Mouse (Mus musculus) liver, embryonic 13.5 days (tissue): ENCODE measurements around the gene Uggt2. TPM values are rescaled to one million over a fixed set of nuclear protein-coding genes. Genes with fewer than 3 reads are reported as not detected.
A peak's percentile ranks its signal among the peaks of the same experiment; 100 is the strongest.

Source experiments
- ATAC-seq: fragments of 200-750 bp; cut with Nextera tagmentation; 2 replicates; pipeline ENCODE4 v1.8.0; 2017; ENCODE audit warnings: low read depth, mild to moderate bottlenecking, moderate number of reproducible peaks, moderate library complexity
- DNase-seq: peaks from one replicate; pipeline ENCODE4 v3.0.0; 2022
- H3K27ac ChIP-seq: fragments of 300-500 bp; sonication (generic); 2 replicates; pipeline ENCODE4 v1.5.1; 2015; ENCODE audit warnings: moderate library complexity, mild to moderate bottlenecking, inconsistent platforms
- H3K27me3 ChIP-seq: fragments of 300-500 bp; sonication (generic); 2 replicates; pipeline ENCODE4 v1.6.1; 2015; ENCODE audit warnings: mild to moderate bottlenecking, inconsistent platforms
- H3K36me3 ChIP-seq: fragments of 300-500 bp; sonication (generic); 2 replicates; pipeline ENCODE4 v1.6.1; 2015; ENCODE audit warnings: mild to moderate bottlenecking, inconsistent platforms
- H3K4me1 ChIP-seq: fragments of 300-500 bp; sonication (generic); replicated peaks from 2 replicates; pipeline ENCODE4 v1.6.1; 2015; ENCODE audit warnings: inconsistent platforms
- H3K4me2 ChIP-seq: fragments of 300-500 bp; sonication (generic); 2 replicates; pipeline ENCODE4 v1.6.1; 2015; ENCODE audit warnings: inconsistent platforms, mild to moderate bottlenecking, moderate library complexity
- H3K4me3 ChIP-seq: fragments of 300-500 bp; sonication (generic); replicated peaks from 2 replicates; pipeline ENCODE4 v1.5.1; 2015; ENCODE audit warnings: mild to moderate bottlenecking, inconsistent platforms
- H3K9ac ChIP-seq: fragments of 300-500 bp; sonication (generic); 2 replicates; pipeline ENCODE4 v1.6.1; 2015; ENCODE audit warnings: mild to moderate bottlenecking, inconsistent platforms
- H3K9me3 ChIP-seq: fragments of 300-500 bp; sonication (generic); replicated peaks from 2 replicates; pipeline ENCODE4 v1.6.1; 2016; ENCODE audit warnings: inconsistent platforms
- WGBS: fragments of 180-500 bp; shearing (Covaris S2); methylation state at CpG from one replicate; pipeline ENCODE4 v1.1.7; 2015; ENCODE audit not compliant: insufficient replicate concordance; 5-methylcytosine and 5-hydroxymethylcytosine counted together
- polyA plus RNA-seq: library from polyadenylated mRNA; unstranded; fragments of >200 nt; fragmentation: Nextera tagmentation; extraction: Ambion mirVana; gene quantifications from 2 replicates; pipeline ENCODE4 v1.2.1, GENCODE M21; 2015

The Uggt2 gene
- polyA plus RNA-seq, 1 experiment from 2014 or later, result 1.4 TPM

DNA sequence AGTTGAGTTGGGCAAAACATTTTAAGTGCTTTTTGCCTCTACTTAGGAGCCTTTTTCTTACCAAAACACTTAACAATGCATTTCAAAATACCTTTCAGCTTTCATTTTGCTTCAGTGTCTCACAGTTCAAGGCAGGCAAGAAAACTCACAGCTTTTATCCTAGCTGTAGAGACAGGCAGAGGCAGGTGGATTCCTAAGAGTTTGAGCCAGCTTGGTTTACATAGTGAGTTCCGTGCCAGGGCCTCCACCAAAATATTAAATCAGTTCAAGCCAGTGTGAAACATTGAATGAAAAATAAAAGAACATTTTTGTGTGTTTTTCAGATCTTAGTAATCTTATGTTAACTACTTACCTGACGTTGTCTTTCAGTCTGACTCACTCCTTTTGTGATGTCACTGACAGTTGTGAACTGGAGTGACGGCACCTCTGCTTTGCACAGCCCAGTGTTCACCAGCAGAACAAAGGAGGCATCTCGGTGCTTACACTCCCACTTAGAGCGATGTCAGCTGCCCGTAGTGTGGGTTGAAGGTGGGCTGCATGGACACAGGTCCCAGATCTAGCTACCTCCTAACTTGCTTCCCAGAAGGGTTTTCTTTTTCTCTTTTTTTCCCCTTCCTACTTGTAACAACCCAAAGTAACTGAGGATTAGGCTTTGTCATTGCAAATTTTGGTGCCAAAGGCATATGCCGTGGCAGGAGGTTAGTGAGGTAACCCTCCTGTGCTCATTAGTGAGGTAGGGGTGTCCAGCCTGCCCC is 119.5 kb downstream of the Uggt2 start:
- no peaks in the 10 kb centered on the region for H3K9me3 ChIP-seq
- DNase-seq (no peak), ATAC-seq (0 out of 2 replicates have a peak, but pooled peaks have one; percentile 10)
- no peak overlapping the region for H3K4me2 ChIP-seq
- no peak overlapping the region for H3K9ac ChIP-seq
- H3K36me3 ChIP-seq, result peaks cover 49% of the 10 kb centered on the region
- no peak overlapping the region for H3K4me3 ChIP-seq
- H3K27me3 ChIP-seq, result no peaks in the 10 kb centered on the region
- WGBS, result 81% methylated on average over 7 of the region's 7 CpGs
- no peak overlapping the region for H3K27ac ChIP-seq
- H3K4me1 ChIP-seq, result peaks cover 14% of the 10 kb centered on the region

DNA sequence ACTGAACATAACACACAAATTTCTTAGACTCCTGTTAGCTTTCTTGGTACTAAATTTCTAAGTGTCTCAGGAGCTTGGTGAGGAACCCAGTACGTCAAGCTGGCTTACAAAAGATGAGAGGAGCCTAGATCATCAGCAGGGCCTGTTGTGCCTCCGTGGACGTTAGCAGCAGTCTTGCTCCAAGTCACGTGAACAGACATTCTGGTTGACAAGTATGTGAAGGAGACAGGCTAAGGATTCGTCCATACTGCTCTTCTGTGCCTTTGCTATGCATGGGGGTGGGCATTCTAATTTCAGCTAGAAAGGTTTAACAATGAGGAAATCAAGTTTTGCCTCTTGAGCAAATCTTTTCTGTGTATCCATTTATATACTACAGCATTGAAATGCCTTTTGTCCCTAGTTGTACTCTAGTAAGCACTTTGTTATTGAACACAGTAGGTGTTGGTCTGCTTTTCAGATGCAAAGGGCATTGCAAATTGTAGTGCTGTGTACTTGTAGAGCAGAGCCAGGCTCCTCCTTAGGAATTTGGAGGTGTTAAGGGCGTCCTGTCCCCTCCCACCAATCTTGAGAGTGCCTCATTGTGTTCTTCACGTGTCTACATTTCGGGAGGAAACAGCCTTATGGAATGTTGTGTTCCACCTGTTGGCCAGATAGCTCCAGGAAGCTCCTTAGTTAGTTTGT is 122.0 kb downstream of the Uggt2 start:
- Histone ChIP-seq H3K9ac (no peak overlapping the region), H3K27me3 (no peaks in the 10 kb centered on the region), H3K4me3 (no peak overlapping the region), H3K36me3 (peaks cover 66% of the 10 kb centered on the region), H3K9me3 (no peaks in the 10 kb centered on the region), H3K4me2 (no peak overlapping the region), H3K27ac (no peak overlapping the region), H3K4me1 (peaks cover 10% of the 10 kb centered on the region)
- no peak for ATAC-seq
- no peak for DNase-seq
- WGBS, result 77% methylated on average over 8 of the region's 8 CpGs

DNA sequence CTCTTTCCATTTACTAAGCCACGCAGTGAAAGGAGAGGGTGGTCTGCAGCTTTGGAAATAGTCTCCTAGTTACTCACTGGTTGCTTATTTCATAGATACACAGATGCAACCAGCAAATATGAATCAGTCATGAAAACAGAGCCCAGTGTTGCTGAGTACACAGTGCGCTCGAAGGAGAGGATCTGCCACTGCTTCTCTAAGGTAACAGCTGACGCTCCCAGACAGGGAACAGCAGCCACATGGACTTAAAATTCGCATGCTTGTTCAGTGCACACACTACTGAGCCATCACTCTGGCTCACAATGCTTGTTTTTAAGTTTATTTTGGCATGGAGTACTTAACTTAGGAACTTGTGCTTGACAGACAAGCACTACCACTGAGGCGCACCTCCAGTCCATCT is 127.0 kb downstream of the Uggt2 start:
- Histone ChIP-seq H3K4me3 (no peak overlapping the region), H3K27me3 (no peaks in the 10 kb centered on the region), H3K9me3 (no peaks in the 10 kb centered on the region), H3K9ac (no peak overlapping the region), H3K4me2 (no peak overlapping the region), H3K4me1 (no peaks in the 10 kb centered on the region), H3K27ac (no peak overlapping the region), H3K36me3 (peaks cover 83% of the 10 kb centered on the region)
- DNase-seq (no peak), ATAC-seq (no peak)
- WGBS, result 85% methylated on average over 6 of the region's 6 CpGs

DNA sequence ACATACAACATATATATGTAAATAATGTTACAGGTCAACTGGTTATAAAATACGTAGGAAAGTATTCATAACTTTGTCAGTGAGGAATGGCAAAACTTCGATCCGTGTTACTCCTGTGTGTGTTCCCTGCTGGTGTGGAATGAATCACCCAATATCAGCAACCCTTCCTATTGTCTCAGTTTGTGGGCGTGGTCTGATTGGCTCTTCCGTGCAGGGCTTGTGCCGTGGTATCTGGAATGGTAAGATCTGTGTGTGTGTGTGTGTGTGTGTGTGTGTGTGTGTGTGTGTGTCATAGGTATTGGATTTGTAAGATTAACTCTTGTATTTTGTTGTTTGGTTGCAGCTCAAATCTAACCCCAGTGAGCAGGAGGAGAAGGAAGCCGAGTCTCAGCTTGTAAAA is 131.6 kb downstream of the Uggt2 start:
- Histone ChIP-seq H3K4me1 (no peaks in the 10 kb centered on the region), H3K36me3 (peaks cover 51% of the 10 kb centered on the region), H3K27me3 (no peaks in the 10 kb centered on the region), H3K9me3 (no peaks in the 10 kb centered on the region), H3K4me2 (no peak overlapping the region), H3K27ac (no peak overlapping the region), H3K4me3 (no peak overlapping the region), H3K9ac (no peak overlapping the region)
- no peak for DNase-seq
- no peak for ATAC-seq
- WGBS, result 72% methylated on average over 7 of the region's 7 CpGs

DNA sequence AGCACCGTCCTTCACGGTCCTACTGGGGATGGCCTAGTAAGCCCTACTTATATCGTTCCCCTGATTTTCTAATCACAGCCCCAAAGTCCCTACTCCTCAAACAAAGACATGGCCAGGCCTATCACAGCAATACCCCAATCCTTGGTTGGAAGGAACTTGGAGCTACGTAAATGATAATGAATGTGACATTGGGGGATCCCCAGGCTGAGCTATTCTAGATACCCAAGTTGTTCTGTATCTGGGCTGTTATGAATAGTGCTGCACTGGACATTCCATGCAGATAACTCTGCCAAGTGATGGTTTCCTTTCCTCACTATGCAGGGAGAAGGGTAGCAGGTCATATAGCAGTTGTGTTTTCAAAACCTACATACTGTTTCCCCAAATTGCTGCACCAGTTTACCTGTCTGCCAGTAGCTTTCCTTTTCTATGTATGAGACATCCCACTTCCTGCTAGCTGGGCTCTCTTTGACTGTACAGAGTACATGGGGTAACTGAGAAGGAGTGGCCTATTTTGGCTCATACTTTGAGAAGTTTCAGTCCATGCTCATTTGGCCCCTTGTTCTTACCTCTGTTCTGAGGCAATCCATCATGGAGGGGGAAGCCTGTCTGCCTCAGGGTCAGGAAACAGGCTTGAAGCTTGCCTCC is 133.8 kb downstream of the Uggt2 start:
- H3K9me3 ChIP-seq, result no peaks in the 10 kb centered on the region
- H3K4me2 ChIP-seq, result no peak overlapping the region
- peaks cover 50% of the 10 kb centered on the region for H3K36me3 ChIP-seq
- WGBS, result 90% methylated on average over 4 of the region's 4 CpGs
- ATAC-seq (no peak), DNase-seq (no peak)
- H3K27me3 ChIP-seq, result no peaks in the 10 kb centered on the region
- no peak overlapping the region for H3K9ac ChIP-seq
- no peaks in the 10 kb centered on the region for H3K4me1 ChIP-seq
- no peak overlapping the region for H3K4me3 ChIP-seq
- H3K27ac ChIP-seq, result no peak overlapping the region

DNA sequence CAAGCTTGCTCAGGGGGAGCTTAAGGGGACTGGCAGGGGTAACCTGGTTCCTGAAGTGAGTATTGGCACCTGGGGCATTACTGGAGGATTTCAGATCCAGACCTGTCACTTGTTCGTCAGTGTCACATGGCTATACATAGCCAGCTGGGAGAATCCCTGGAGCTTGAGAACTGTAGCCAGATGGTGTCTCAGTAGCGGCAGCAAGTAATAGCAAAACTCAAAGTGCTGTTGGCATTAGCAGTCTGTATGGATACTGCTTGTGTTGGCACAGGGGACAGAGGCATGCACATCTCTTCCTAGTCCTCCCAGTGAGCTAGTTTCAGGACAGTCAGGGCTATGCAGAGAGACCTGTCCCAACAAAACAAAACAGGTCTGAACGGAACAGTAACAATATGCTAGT is 141.2 kb downstream of the Uggt2 start:
- 86% methylated on average over 3 of the region's 3 CpGs for WGBS
- Histone ChIP-seq H3K4me1 (no peaks in the 10 kb centered on the region), H3K9ac (no peak overlapping the region), H3K27me3 (no peaks in the 10 kb centered on the region), H3K36me3 (peaks cover 72% of the 10 kb centered on the region), H3K4me2 (no peak overlapping the region), H3K27ac (no peak overlapping the region), H3K9me3 (no peaks in the 10 kb centered on the region), H3K4me3 (no peak overlapping the region)
- DNase-seq (no peak), ATAC-seq (no peak)

DNA sequence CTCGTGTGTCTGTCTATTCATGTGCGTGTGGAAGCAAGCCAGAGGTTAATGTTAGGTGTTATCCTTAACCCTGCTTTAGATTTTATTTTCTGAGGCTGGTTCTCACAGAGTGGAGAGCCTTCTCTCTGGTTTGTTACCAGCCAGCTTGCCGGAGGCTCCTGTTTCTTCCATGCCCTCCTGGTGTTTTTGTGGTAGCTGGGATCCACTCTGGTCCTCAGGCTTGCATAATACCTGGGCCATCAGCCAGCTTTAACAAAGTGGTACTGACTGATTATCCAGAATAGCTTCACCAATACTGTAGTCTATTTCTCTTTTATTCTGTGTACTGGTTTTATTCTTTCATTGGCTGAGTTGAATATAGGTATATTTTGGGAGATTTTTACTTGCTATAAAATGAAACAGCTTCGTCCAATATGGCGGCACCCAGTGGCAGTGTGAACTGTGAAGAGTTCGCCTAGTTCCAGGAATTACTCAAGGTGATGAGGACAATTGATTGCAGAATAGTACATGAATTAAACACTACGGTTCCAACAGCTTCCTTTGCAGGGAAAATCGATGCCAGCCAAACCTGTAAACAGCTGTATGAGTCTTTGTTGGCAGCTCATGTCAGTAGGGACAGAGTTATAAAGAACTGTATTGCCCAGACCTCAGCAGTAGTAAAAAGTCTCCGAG is 147.2 kb downstream of the Uggt2 start:
- H3K27ac ChIP-seq, result no peak overlapping the region
- no peak overlapping the region for H3K4me3 ChIP-seq
- no peak for ATAC-seq
- no peaks in the 10 kb centered on the region for H3K9me3 ChIP-seq
- peaks cover 27% of the 10 kb centered on the region for H3K36me3 ChIP-seq
- no peaks in the 10 kb centered on the region for H3K27me3 ChIP-seq
- WGBS, result 84% methylated on average over 9 of the region's 9 CpGs
- 0 out of 2 replicates have a peak, but pooled peaks cover 6% of the 10 kb centered on the region for H3K4me1 ChIP-seq
- DNase-seq, result no peak
- no peak overlapping the region for H3K9ac ChIP-seq
- H3K4me2 ChIP-seq, result no peak overlapping the region

DNA sequence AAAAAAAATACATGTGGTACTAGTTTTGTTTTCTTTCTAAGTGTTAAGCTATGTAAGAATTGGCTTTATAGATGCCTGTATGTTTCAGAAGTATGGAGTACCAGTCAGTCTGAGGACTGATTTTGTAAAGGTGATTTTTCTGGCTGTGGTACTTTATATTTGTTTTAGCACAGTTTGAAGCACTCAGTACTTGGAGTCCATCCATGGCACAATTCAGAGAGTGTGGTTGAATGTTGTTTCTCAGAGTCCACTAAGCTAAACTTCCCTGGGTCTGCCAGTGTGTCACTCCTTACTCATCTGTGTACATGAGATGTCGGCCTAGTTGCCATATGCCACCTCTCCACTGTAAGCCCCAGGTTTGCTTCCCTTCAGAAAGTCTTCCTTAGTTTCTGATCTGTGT is 150.4 kb downstream of the Uggt2 start:
- no peak overlapping the region for H3K27ac ChIP-seq
- H3K27me3 ChIP-seq, result no peaks in the 10 kb centered on the region
- DNase-seq, result no peak
- peaks cover 17% of the 10 kb centered on the region for H3K4me1 ChIP-seq
- ATAC-seq, result no peak
- WGBS, result 80% methylated on average over 1 of the region's 1 CpGs
- peaks cover 8% of the 10 kb centered on the region for H3K36me3 ChIP-seq
- H3K4me3 ChIP-seq, result no peak overlapping the region
- no peak overlapping the region for H3K9ac ChIP-seq
- H3K9me3 ChIP-seq, result no peaks in the 10 kb centered on the region
- H3K4me2 ChIP-seq, result no peak overlapping the region

DNA sequence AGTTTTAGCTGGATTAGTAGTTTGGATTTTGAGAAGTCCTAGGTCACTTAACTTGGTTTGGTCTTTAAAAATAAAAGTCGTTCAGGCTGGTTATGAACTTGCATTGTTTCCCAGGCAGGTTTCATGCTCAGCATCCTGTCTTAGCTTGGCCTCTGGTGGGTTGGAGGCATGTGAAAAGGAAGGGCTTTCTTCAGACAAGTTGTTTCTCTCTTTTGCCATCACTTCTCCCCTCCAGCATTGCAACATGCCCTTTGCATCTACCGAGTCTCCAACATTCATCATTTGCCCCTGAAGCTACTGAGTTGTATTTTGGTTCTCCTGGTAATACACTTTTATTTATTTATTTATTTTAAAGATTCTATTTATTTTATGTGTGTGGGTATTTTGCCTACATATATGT is 154.5 kb downstream of the Uggt2 start:
- Histone ChIP-seq H3K9ac (no peak overlapping the region), H3K27ac (no peak overlapping the region), H3K27me3 (no peaks in the 10 kb centered on the region), H3K4me2 (no peak overlapping the region), H3K4me3 (no peak overlapping the region), H3K36me3 (no peaks in the 10 kb centered on the region), H3K9me3 (no peaks in the 10 kb centered on the region), H3K4me1 (peaks cover 41% of the 10 kb centered on the region)
- 62% methylated on average over 2 of the region's 2 CpGs for WGBS
- no peak for DNase-seq
- no peak for ATAC-seq

DNA sequence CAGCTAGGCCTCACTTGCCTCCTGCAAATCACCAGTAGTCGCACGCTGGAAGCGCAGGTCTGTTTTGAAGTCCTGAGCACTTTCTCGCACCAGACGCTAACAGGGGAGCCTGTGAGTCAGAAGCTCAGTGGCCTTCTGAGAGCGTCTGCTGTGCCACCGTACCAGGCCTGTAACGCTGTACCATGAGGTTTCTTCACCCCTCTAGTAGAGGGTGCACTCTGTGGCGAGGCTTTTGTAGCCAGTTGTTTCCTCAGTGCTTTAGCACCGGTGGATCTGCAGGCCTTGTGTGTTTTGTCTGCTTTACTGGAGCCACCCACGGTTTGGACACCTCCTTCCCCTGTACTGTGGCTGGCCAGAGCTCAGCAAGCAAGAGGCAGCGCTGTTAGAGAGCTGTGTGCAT is 157.2 kb downstream of the Uggt2 start:
- Histone ChIP-seq H3K27ac (no peak overlapping the region), H3K9ac (no peak overlapping the region), H3K4me1 (peaks cover 54% of the 10 kb centered on the region), H3K4me3 (no peak overlapping the region), H3K27me3 (no peaks in the 10 kb centered on the region), H3K36me3 (no peaks in the 10 kb centered on the region), H3K9me3 (no peaks in the 10 kb centered on the region), H3K4me2 (no peak overlapping the region)
- WGBS, result 72% methylated on average over 12 of the region's 12 CpGs
- ATAC-seq, result no peak
- no peak for DNase-seq

DNA sequence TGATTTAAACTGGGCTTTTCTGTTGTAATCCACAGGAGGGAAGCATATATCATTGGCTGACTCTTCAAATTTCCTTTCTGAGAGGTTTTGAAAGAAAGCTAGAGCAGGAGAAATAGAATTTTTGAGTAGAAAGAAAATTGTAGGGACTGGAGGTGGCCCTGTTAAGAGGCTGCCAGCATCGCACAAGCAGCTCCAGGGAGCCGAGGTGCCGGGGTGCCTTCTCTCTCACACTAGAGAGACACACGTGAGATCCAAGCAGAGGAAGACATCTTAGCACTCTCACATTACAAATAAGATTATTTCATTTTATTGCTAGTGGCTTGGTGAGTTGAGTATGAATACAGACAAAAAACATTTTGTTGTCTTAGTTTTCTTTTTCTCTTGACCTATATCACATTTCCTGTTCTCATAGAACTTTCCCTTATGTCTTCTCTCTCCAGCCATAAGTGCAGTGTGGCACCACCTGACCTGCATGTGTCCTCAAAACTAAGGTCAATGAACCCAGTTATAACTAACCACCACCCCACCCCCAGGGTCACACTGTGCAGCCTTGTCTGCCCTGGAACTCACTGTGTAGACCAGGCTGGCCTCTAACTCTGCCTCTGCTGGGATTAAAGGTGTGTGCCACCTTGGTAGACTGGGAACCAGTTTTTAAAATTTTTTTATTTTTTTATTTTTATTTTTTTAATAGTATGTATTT is 158.3 kb downstream of the Uggt2 start:
- WGBS, result 79% methylated on average over 4 of the region's 4 CpGs
- Histone ChIP-seq H3K27ac (no peak overlapping the region; the same call in 1 of the 2 replicates), H3K4me3 (no peak overlapping the region), H3K9me3 (no peaks in the 10 kb centered on the region), H3K9ac (no peak overlapping the region), H3K36me3 (no peaks in the 10 kb centered on the region), H3K27me3 (no peaks in the 10 kb centered on the region), H3K4me1 (peaks cover 61% of the 10 kb centered on the region), H3K4me2 (no peak overlapping the region)
- ATAC-seq, result no peak
- no peak for DNase-seq
